Mouse (Mus musculus) liver, embryonic 14.5 days (tissue): ENCODE measurements around the gene Glul.

Experiments
- CTCF ChIP-seq: IDR thresholded peaks from 2 replicates; pipeline ENCODE4 v1.5.1; 2016; ENCODE audit warnings: antibody characterized with exemption, low read depth, control low read depth
- EP300 ChIP-seq: IDR thresholded peaks from 2 replicates; pipeline ENCODE4 v1.6.1; 2016; ENCODE audit warnings: antibody characterized with exemption, low read depth

- TF ChIP-seq CTCF (no peak), EP300 (no peak)
These were observed 5.4 kb upstream of the Glul start for GRCm38 (mm10) chr1:153894201-153894893.
